Mouse (Mus musculus) limb, embryonic 12.5 days (tissue): Measurements from ENCODE around the gene Hectd1. TPM values are rescaled to one million over a fixed set of nuclear protein-coding genes. Genes with fewer than 3 reads are reported as not detected.
A peak's percentile ranks its signal among the peaks of the same experiment; 100 is the strongest.

Experiments used
- ATAC-seq: fragments of 200-750 bp; cut with Nextera tagmentation; 2 replicates; pipeline ENCODE4 v1.8.0; 2017; ENCODE audit warnings: low read depth, moderate TSS enrichment; ENCODE audit not compliant: insufficient number of reproducible peaks, insufficient read depth, low FRiP score, low TSS enrichment
- H3K27ac ChIP-seq: fragments of 300-500 bp; sonication (generic); 2 replicates; pipeline ENCODE4 v1.5.1; 2016; ENCODE audit warnings: mild to moderate bottlenecking, moderate library complexity
- H3K27me3 ChIP-seq: fragments of 300-500 bp; sonication (generic); 2 replicates; pipeline ENCODE4 v1.6.1; 2016; ENCODE audit warnings: mild to moderate bottlenecking, moderate library complexity
- H3K36me3 ChIP-seq: fragments of 300-500 bp; sonication (generic); 2 replicates; pipeline ENCODE4 v1.6.1; 2016; ENCODE audit warnings: mild to moderate bottlenecking, moderate library complexity
- H3K4me1 ChIP-seq: fragments of 300-500 bp; sonication (generic); replicated peaks from 2 replicates; pipeline ENCODE4 v1.6.1; 2016
- H3K4me2 ChIP-seq: fragments of 300-500 bp; sonication (generic); 2 replicates; pipeline ENCODE4 v1.6.1; 2016; ENCODE audit warnings: mild to moderate bottlenecking, moderate library complexity
- H3K4me3 ChIP-seq: fragments of 300-500 bp; sonication (generic); replicated peaks from 2 replicates; pipeline ENCODE4 v1.5.1; 2016; ENCODE audit warnings: mild to moderate bottlenecking
- H3K9ac ChIP-seq: fragments of 300-500 bp; sonication (generic); replicated peaks from 2 replicates; pipeline ENCODE4 v1.6.1; 2016; ENCODE audit warnings: mild to moderate bottlenecking, moderate library complexity
- H3K9me3 ChIP-seq: fragments of 300-500 bp; sonication (generic); 2 replicates; pipeline ENCODE4 v1.6.1; 2016; ENCODE audit warnings: mild to moderate bottlenecking, moderate library complexity
- WGBS: fragments of 180-500 bp; shearing (Covaris S2); methylation state at CpG from one replicate; pipeline ENCODE4 v1.1.7; 2016; 5-methylcytosine and 5-hydroxymethylcytosine counted together
- polyA plus RNA-seq: library from polyadenylated mRNA; unstranded; fragments of >200 nt; fragmentation: Nextera tagmentation; extraction: Ambion mirVana; gene quantifications from 2 replicates; pipeline ENCODE4 v1.2.1, GENCODE M21; 2016

Hectd1 gene
- polyA plus RNA-seq, 1 experiment from 2014 or later = 44.9 TPM

DNA sequence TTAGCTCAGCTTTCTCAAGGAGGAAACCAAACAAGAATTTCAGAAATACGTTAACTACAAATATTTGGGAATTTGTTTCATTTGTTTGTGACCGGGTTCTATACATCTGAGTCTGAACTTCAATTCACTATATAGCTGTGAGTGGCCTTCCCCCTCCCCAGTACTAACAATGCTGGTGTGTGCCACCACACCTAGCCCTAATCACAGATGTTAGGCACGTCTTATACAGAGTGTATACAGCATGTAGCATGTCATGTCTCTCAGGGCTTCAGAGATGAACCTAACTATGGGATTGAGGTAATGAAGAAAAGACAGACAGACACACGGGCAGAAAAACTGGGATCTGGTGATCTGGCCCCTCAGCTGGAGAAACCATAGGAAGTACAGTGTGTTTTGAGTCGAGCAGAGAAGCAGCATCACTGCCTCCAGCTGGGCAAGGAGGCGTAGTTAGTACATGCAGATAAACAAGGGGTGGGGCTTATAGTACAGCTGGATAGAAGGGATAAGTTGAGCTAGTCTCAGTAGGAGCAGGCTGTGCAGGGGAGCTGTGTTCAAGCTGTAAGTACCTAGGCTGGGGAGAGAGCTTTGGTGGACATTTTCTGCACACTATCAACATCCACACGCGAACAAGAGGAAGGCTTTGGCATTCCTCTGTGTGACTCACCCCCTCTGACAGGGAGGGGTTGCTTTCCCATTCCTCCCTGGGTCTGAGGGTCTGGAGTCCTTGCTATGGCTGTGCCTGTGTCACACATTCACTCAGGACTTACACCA lies 129.5 kb downstream of the Hectd1 start:
- peaks cover 3% of the 10 kb centered on the region; the same call in 1 of the 2 replicates for H3K9me3 ChIP-seq
- no peaks in the 10 kb centered on the region for H3K36me3 ChIP-seq
- H3K4me1 ChIP-seq = peaks cover 4% of the 10 kb centered on the region; the same call in 1 of the 2 replicates
- no peak overlapping the region for H3K27ac ChIP-seq
- 56% methylated on average over 8 of the region's 8 CpGs for WGBS
- H3K9ac ChIP-seq = no peak overlapping the region
- no peak overlapping the region for H3K4me3 ChIP-seq
- ATAC-seq = 0 out of 2 replicates have a peak, but pooled peaks have one; percentile 54
- H3K27me3 ChIP-seq = no peaks in the 10 kb centered on the region
- no peak overlapping the region for H3K4me2 ChIP-seq

DNA sequence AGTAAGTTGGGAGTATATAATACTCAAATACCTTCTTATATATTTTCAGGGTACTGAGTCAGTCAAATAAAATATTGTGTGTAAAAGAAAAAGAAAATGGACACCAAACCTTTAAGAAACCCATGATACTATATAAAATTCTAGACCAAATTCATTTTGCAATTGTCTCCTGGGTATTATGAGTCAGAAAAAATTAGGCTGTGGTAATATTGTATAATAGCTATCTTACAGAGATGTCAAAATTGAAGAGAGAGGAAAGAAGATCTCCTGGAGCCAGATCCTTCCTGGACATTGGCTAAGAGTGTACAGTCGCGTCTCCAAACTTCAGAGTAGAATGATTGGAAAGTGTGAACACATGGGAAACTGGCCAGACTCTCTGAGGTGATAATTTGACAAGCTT lies 133.2 kb downstream of the Hectd1 start:
- Histone ChIP-seq H3K4me2 (no peak overlapping the region), H3K4me3 (no peak overlapping the region), H3K9ac (no peak overlapping the region), H3K27me3 (no peaks in the 10 kb centered on the region), H3K9me3 (no peaks in the 10 kb centered on the region), H3K4me1 (no peaks in the 10 kb centered on the region; the same call in 1 of the 2 replicates), H3K36me3 (no peaks in the 10 kb centered on the region), H3K27ac (no peak overlapping the region)
- no peak for ATAC-seq
- WGBS = 89% methylated on average over 2 of the region's 2 CpGs

DNA sequence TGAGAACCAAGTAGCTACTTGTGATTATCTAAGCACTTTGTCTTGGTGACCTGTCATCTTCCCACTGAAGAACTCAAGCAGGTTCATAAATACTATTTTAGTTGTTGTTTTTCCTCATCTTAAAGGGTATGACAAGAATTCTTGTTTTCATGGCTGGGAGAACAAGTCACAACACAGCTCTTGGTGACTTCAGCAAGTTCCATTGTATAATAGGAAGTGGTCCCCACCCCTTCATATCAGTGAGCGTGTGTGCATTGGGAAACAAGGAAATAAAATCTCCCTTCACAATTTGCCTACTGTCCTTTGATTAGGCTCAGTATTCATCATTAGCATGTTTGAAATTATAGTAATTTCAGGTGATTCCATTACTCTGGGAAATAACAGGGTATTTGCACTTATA lies 134.4 kb downstream of the Hectd1 start:
- no peak overlapping the region for H3K9ac ChIP-seq
- no peak for ATAC-seq
- H3K27me3 ChIP-seq = no peaks in the 10 kb centered on the region
- WGBS = 92% methylated on average over 1 of the region's 1 CpGs
- no peak overlapping the region for H3K27ac ChIP-seq
- H3K4me3 ChIP-seq = no peak overlapping the region
- H3K36me3 ChIP-seq = no peaks in the 10 kb centered on the region
- H3K9me3 ChIP-seq = no peaks in the 10 kb centered on the region
- H3K4me1 ChIP-seq = peaks cover under 1% of the 10 kb centered on the region; the same call in 1 of the 2 replicates
- H3K4me2 ChIP-seq = no peak overlapping the region

- Histone ChIP-seq H3K27ac (no peak overlapping the region), H3K9ac (no peak overlapping the region), H3K4me3 (no peak overlapping the region), H3K36me3 (no peaks in the 10 kb centered on the region), H3K4me1 (peaks cover 6% of the 10 kb centered on the region), H3K27me3 (no peaks in the 10 kb centered on the region), H3K9me3 (no peaks in the 10 kb centered on the region), H3K4me2 (no peak overlapping the region)
- no peak for ATAC-seq
Observed at GRCm38 (mm10) chr12:51694096-51694495, 135.2 kb downstream of the Hectd1 start.

Other genes with a start within 250 kb of the Hectd1 start
- gene Coch, start 236.2 kb downstream of the Hectd1 start, polyA plus RNA-seq = 1.4 TPM in 2 replicates
- 34.9 and 36.2 TPM in 2 replicates for gene Ap4s1, start 138.5 kb downstream of the Hectd1 start, polyA plus RNA-seq
- 62.5 and 63.7 TPM in 2 replicates for gene Strn3, start 137.6 kb downstream of the Hectd1 start, polyA plus RNA-seq
- gene Heatr5a, start 141.8 kb upstream of the Hectd1 start, polyA plus RNA-seq = 12.8 and 14.9 TPM in 2 replicates
- gene Dtd2, start 177.0 kb upstream of the Hectd1 start, polyA plus RNA-seq = 19.5 and 20.8 TPM in 2 replicates
- gene Gpr33, start 198.5 kb upstream of the Hectd1 start, polyA plus RNA-seq = not detected in 2 replicates